In the genomic region with DNA sequence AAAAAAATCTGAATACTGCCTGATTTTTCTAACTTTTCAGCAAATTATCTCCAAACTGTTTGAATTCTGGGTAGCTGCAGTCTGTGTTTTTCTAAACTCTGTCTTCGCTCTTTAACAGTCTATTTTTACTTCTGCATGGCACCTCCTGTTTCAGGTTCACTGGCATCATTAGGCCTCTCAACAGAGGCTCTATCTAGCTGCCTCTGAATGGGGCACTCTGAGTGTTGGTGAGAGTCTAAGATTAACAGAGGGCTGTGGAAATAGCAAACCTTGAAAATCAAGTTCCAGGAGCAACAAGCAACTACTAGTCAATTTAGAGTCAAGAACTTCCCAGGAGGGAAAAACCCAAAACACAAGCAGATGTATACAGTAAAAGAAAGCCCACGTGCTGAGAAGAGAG, we compare ENCODE assay signal across 1 mouse cellular context.
TF ChIP-seq lines count a peak whose summit lies in the region.

No protein-coding gene starts in this region.

TF ChIP-seq in CH12.LX, 34 proteins besides CTCF, POLR2A, EP300 and RAD21:
- TF ChIP-seq PAX5 (IDR thresholded peaks at IDR 0.05; ENCODE audit: low read length) (no peak), BHLHE40 (IDR thresholded peaks at IDR 0.05; ENCODE audit: low read depth, low read length) (peak; percentile 54), MAX (IDR thresholded peaks at IDR 0.05; ENCODE audit: low read length) (0 out of 2 replicates have a peak, but pooled peaks have one; percentile 21)
